Mouse (Mus musculus) adrenal gland, adult 2 months (tissue): ENCODE results near the gene Hdac4. TPM values are rescaled to one million over a fixed set of nuclear protein-coding genes. Genes with fewer than 3 reads are reported as not detected.

Experiments
- DNase-seq: peaks from one replicate; pipeline ENCODE4 v3.0.0; 2021
- polyA plus RNA-seq: library from polyadenylated mRNA; depleted of rRNA; stranded (reverse); fragments of >200 nt; gene quantifications from 2 replicates; pipeline ENCODE4 v1.2.3, GENCODE M21; 2012
- total RNA-seq, 2 experiments: library from RNA; stranded (reverse); gene quantifications; 2 replicates each; pipeline ENCODE4 v1.2.3; 2021

The Hdac4 gene
- total and polyA plus RNA-seq, 3 experiments = 57.4 to 90.9 (median 81.4) TPM

DNA sequence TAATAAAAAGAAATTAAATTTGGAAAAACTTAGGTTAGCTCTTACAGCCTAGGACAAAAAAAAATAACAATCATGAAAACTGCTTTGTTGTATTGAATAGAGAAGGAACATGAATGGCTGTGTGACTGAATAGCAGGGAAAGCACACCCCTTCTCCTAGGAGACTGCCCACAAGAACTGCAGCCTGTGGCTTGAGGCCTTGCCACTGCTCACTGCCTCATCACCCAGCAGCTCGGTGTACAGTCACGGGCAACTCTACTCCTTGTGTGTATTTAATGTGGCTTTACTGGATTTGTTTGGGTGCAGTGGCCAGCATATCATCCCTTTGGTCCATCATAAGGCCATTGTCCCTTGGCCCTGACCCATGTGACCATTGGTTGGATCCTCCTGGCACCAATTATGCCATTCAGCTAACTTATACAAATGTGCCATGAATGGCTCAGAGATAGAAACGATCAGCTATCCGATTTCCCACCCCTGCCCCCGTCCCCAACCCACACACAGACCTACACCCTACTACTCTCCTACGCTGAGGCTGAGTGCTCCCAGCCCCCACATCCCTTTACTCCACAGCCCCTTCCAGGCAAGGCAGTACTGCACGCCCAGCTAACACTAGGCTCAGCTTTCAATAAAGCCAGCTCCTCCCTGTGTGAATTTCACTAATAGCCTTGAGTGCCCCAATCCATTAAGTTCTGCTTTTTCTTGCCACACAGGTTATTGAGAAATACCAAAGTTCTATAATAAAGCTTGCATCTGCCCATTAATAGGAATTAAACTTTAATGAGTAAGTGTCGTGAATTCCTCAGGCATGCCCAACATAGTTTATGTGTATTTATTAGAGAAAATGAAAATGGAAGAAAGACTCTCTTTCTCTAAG is 134.1 kb downstream of the Hdac4 start:
- peak; percentile 52 for DNase-seq

DNA sequence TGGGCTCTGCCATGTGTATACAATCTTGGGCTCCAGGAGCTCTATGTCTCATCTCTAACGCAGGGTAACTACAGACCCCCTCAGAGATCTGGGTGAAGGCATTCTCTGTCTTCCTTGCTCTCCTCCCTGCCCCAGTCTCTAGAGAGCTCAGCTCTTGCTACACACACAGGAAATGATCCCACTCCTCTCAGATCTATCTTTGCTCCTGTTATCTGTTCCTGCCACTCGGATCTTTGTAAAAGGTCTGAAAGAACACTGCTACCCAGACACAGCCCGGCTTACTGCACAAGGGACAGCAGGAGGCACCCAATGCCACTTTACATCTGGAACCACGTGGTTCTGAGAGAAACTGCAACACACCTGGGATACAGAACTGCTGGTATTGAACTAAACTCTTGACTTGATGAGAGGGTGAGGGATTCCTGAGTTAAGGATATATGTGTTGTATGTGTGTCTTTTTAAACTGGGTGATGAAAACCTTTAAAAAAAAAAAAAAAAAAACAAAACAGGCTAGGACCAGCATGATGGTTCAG is 134.9 kb downstream of the Hdac4 start:
- no peak for DNase-seq

DNA sequence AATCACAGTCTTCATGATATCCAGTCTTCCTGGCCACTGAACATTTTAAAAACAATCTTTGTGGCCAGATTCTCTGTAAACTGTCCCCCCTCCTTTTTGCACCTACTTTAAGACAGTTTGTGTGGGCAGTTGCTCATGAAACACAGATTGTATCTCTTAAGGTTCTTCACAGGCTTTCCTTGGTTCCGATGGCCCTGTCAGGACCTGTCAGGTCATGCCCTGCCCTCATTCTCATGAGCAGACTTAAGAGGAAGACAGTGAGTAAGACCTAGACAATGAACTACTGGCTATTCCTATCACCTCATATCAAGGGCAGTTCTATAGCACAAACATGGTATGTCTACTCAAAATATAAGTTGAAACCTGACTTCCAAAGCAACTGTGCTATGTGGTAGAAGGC is 135.9 kb downstream of the Hdac4 start:
- no peak for DNase-seq

- no peak for DNase-seq
These were observed 136.6 kb downstream of the Hdac4 start for GRCm38 (mm10) chr1:92058731-92059425.

GRCm38 (mm10) chr1:92057068-92057467 is 138.4 kb downstream of the Hdac4 start:
- no peak for DNase-seq

DNA sequence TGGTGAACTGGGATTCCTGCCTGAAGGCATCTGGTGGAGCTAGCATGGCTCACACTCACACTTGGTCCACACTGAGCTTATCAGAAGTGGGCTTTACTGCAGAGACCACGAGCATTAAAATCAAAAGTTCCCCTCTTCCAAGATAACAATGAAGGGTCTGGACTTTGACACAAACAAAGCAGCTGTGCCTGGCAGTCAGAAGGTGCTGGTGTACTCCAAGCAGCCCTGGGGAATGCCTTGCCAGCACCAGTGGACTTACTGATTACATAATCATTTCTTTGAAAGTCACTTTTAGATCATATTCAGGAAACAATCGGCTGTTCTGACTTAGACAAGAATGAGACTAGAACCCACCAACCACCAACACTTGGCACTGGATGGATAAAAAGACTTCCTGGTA is 140.3 kb downstream of the Hdac4 start:
- DNase-seq = no peak

DNA sequence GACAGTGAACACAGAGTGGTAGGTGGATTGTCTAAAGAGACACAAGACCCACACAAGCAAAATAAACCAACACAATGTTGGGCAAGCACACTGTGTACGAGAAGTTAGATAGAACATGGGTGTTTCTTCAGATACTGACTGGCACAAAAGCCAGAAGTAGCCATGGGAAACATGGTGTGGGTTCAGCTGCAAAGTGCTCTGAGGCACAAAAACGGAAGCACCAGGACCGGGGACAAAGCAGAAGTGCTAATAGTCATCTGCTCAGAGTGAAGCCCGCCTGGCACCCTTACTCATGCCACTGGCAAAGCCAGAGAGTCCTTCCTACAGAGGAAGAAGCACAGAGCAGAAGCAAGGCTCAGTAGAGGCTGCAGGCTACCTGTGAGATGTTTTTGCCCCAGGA is 143.3 kb downstream of the Hdac4 start:
- DNase-seq = no peak

GRCm38 (mm10) chr1:92051489-92052062 is 143.9 kb downstream of the Hdac4 start:
- no peak for DNase-seq

GRCm38 (mm10) chr1:92050992-92051391 is 144.5 kb downstream of the Hdac4 start:
- DNase-seq = no peak

GRCm38 (mm10) chr1:92050566-92050965 is 144.9 kb downstream of the Hdac4 start:
- DNase-seq = no peak

- DNase-seq = peak; percentile 49
These were observed 146.8 kb downstream of the Hdac4 start for GRCm38 (mm10) chr1:92048415-92049354.

GRCm38 (mm10) chr1:92045671-92046070 is 149.8 kb downstream of the Hdac4 start:
- DNase-seq = no peak

GRCm38 (mm10) chr1:92044868-92045267 is 150.6 kb downstream of the Hdac4 start:
- no peak for DNase-seq

DNA sequence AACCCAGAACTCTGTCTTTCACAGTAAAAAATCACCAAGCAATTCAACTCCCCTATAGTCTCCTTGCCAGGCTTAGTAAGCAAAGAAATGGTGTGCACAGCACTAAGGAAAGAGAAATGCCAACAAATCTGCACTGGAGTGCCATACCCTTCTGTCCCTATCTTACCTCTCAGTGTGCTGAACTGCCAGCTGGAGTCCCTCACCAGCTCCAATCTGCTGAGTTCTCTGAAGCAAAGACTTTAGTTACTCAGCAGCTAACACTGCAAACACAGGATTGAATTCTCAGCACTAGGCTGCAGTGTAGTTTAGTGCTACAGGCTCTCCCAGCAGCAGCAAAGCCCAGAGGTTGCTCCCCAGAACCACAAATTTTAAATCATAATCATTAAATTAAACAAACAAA is 151.5 kb downstream of the Hdac4 start:
- DNase-seq = no peak

DNA sequence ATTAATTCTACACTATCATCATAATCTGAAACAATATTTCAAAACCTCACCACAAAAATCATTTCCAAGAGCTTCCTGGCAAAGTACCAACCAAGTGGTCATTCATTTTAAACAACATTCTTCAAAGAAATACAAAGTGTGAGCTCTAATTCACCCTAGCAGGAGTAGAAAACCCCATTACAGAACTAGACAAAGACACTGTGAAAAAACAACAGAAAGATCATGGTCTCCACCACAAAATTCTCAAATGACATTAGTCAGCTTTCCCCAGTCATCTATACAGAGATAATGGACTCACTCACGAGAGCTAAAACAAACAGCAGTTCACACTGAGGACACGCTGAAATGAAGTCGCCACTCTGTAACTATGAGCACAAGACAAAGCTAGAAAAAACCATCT is 153.4 kb downstream of the Hdac4 start:
- no peak for DNase-seq

- no peak for DNase-seq
These were observed 154.2 kb downstream of the Hdac4 start for GRCm38 (mm10) chr1:92041290-92041689.

DNA sequence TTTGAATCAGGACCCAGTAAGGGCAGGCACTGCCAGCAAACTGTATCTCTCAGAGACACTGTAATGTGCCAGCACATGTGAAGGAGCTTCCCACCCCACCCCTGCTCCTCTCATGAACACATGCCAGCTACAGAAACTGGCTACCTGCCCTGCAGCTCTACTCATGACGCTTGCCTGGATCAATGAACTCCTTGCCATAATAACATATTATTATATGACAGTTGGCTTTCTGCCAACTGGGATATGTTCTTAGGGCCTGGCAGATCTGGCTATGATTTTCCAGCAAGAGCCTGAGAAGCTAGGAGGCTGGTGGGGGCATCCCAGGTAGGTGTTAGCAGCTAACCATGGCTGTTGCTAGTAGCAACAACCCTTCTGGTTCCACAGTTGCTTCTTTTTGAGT is 156.8 kb downstream of the Hdac4 start:
- DNase-seq = no peak

GRCm38 (mm10) chr1:92037039-92037438 is 158.5 kb downstream of the Hdac4 start:
- no peak for DNase-seq

DNA sequence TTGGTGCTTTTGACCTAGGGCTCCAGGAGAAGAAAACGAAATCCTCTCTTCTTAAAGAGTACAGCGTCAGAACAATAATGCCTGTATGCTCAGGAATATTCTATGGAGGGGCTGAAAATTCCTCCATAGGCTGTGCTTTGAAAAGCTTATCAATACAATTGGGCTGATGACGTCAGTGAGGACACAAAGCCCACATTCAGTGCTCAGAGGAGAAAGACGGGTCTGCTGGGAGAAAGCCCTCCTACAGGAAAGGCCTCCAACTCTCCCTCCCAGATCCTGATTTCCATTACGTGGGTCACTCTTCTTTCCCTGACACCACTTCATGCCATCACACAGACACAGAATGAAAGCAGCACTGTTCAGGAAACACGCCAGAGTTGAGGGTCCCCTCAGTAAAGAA is 159.7 kb downstream of the Hdac4 start:
- no peak for DNase-seq

GRCm38 (mm10) chr1:92034247-92034646 is 161.3 kb downstream of the Hdac4 start:
- no peak for DNase-seq

DNA sequence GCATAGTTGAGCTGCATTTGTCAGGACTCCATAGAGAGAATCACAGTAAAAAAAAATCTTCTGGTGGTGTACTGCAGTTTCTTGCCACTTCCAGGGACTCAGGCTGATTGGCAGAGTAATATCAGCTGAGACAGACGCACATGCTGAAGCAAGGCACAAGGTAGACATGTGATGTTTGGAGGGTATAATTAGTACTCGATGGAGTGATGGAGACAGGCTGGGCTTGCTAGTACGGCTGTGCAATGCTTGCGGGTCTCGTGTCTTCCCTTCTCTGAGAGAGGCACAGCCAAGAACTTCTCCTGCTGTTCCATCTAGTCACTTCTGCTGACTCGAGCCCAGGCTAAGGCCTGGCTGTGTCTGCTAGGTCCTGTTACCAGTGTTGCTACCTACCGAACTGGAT is 162.0 kb downstream of the Hdac4 start:
- DNase-seq = no peak

DNA sequence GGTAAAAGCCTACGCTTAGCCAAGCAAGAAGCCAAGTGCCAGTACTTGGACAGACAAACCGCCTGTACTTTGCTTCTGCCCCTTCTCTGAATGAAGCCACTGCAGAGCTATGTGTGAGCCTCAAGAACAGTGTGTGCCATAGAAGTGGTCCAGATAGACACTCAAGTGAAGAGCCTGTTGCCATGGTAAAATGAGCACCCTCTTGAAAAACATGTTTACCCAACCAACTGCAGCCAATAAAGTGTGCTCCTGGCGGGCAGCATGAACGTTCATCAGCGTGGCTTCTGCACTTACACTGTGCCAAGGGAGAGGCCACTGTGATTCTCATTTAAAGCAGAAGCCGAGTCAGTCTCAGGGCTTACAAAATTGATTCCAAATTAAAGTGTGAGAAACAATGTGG is 165.0 kb downstream of the Hdac4 start:
- no peak for DNase-seq
